Mouse (Mus musculus): Measurements from ENCODE around the gene Ctsw. TPM values are rescaled to one million over a fixed set of nuclear protein-coding genes. Genes with fewer than 3 reads are reported as not detected.

Gene Ctsw
- polyA plus RNA-seq, 1 experiment from 2014 or later, result 1.9 TPM

GRCm38 (mm10) chr19:5486286-5486685 lies 18.0 kb upstream of the Ctsw start:
- WGBS, result 80% methylated on average over 8 of the region's 8 CpGs
- no peak overlapping the region for H3K27ac ChIP-seq

GRCm38 (mm10) chr19:5485821-5486220 lies 17.5 kb upstream of the Ctsw start:
- Histone ChIP-seq H3K9ac (no peak overlapping the region), H3K9me3 (no peaks in the 10 kb centered on the region), H3K27me3 (no peaks in the 10 kb centered on the region), H3K4me1 (peaks cover 14% of the 10 kb centered on the region), H3K4me2 (replicated peaks) (no peak overlapping the region), H3K36me3 (peaks cover 55% of the 10 kb centered on the region), H3K27ac (no peak overlapping the region), H3K4me3 (no peak overlapping the region)
- 91% methylated on average over 7 of the region's 7 CpGs for WGBS
- no peak for ATAC-seq (ENCODE audit: insufficient number of reproducible peaks, insufficient read depth, low FRiP score, low TSS enrichment)

More at GRCm38 (mm10) chr19:5486286-5486685, 18.0 kb upstream of the Ctsw start:
- H3K4me1 ChIP-seq, result peaks cover 14% of the 10 kb centered on the region
- 0 out of 2 replicates have a peak overlapping the region, but pooled peaks have one; percentile 81 for H3K4me2 ChIP-seq (replicated peaks)
- H3K4me3 ChIP-seq, result no peak overlapping the region
- H3K27me3 ChIP-seq, result no peaks in the 10 kb centered on the region
- no peak overlapping the region for H3K9ac ChIP-seq
- no peaks in the 10 kb centered on the region for H3K9me3 ChIP-seq
- no peak for ATAC-seq (ENCODE audit: insufficient number of reproducible peaks, insufficient read depth, low FRiP score, low TSS enrichment)
- peaks cover 50% of the 10 kb centered on the region for H3K36me3 ChIP-seq

DNA sequence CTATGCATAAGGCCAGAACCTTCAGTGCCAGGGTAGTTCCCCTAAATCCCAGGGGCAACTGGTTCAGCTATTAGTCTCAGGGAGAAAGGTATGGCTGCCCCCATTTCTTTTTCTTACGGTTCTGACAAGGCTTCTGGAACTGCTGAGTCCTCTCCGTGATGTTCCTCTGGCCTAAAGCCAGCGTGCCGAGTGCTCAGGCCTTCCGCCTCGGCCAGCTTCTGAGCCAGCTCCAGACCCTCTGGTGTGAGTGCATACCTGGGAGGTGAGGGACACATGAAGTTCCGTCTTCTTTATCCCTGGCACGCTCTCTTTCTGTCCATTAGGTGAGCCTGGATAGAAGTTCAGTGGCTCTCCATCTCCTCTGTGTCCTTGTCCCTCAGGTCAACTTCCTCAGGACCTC lies 17.1 kb upstream of the Ctsw start:
- Histone ChIP-seq H3K9ac (no peak overlapping the region), H3K36me3 (peaks cover 59% of the 10 kb centered on the region), H3K9me3 (no peaks in the 10 kb centered on the region), H3K4me1 (peaks cover 14% of the 10 kb centered on the region), H3K27ac (no peak overlapping the region), H3K4me3 (no peak overlapping the region), H3K4me2 (replicated peaks) (no peak overlapping the region), H3K27me3 (no peaks in the 10 kb centered on the region)
- WGBS, result 93% methylated on average over 8 of the region's 8 CpGs
- no peak for ATAC-seq (ENCODE audit: insufficient number of reproducible peaks, insufficient read depth, low FRiP score, low TSS enrichment)

- no peak for ATAC-seq (ENCODE audit: insufficient number of reproducible peaks, insufficient read depth, low FRiP score, low TSS enrichment)
- no peak overlapping the region for H3K4me2 ChIP-seq (replicated peaks)
- peaks cover 14% of the 10 kb centered on the region for H3K4me1 ChIP-seq
- H3K27me3 ChIP-seq, result no peaks in the 10 kb centered on the region
- no peaks in the 10 kb centered on the region for H3K9me3 ChIP-seq
- no peak overlapping the region for H3K27ac ChIP-seq
- H3K4me3 ChIP-seq, result no peak overlapping the region
- H3K9ac ChIP-seq, result no peak overlapping the region
- H3K36me3 ChIP-seq, result peaks cover 66% of the 10 kb centered on the region
- WGBS, result 94% methylated on average over 5 of the region's 5 CpGs
These were observed 16.2 kb upstream of the Ctsw start for GRCm38 (mm10) chr19:5484496-5484895.

GRCm38 (mm10) chr19:5483386-5484359 lies 15.4 kb upstream of the Ctsw start:
- Histone ChIP-seq H3K4me1 (peaks cover 14% of the 10 kb centered on the region), H3K9me3 (no peaks in the 10 kb centered on the region), H3K4me2 (replicated peaks) (no peak overlapping the region), H3K36me3 (peaks cover 73% of the 10 kb centered on the region), H3K27me3 (no peaks in the 10 kb centered on the region), H3K4me3 (no peak overlapping the region), H3K27ac (no peak overlapping the region), H3K9ac (no peak overlapping the region)
- 92% methylated on average over 19 of the region's 19 CpGs for WGBS
- ATAC-seq (ENCODE audit: insufficient number of reproducible peaks, insufficient read depth, low FRiP score, low TSS enrichment), result no peak

DNA sequence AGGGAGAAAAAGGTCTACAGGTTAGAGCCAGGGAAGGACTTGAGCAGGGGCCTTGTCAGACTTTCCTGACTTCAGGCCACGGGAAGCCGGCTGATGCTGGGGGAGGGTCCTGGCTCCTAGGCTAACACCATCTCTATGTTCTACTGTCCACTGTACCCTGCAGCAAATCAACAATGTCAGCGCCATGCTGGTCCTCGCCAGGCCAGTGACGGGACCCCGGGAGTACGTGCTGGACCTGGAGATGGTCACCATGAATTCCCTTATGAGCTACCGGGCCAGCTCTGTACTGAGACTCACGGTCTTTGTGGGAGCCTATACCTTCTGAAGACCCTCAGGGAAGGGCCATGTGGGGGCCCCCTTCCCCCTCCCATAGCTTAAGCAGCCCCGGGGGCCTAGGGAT lies 13.1 kb upstream of the Ctsw start:
- WGBS, result 90% methylated on average over 10 of the region's 10 CpGs
- no peaks in the 10 kb centered on the region for H3K27me3 ChIP-seq
- peaks cover 87% of the 10 kb centered on the region for H3K36me3 ChIP-seq
- H3K4me1 ChIP-seq, result peaks cover 2% of the 10 kb centered on the region; the same call in 1 of the 2 replicates
- no peak overlapping the region for H3K4me2 ChIP-seq (replicated peaks)
- no peak overlapping the region for H3K9ac ChIP-seq
- H3K4me3 ChIP-seq, result no peak overlapping the region
- ATAC-seq (ENCODE audit: insufficient number of reproducible peaks, insufficient read depth, low FRiP score, low TSS enrichment), result no peak
- no peak overlapping the region for H3K27ac ChIP-seq
- no peaks in the 10 kb centered on the region for H3K9me3 ChIP-seq

DNA sequence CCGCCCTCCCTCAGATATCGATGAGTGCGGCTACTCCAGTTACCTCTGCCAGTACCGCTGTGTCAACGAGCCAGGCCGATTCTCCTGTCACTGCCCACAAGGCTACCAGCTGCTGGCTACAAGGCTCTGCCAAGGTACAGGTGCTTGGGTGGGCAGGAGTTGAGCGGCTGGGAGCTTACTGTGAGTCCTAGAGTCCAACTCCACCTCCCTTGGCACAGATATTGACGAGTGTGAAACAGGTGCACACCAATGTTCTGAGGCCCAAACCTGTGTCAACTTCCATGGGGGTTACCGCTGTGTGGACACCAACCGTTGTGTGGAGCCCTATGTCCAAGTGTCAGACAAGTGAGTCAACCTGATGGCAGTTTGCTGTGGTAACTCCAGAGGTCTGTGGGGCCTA lies 11.7 kb upstream of the Ctsw start:
- H3K27ac ChIP-seq, result no peak overlapping the region; the same call in 1 of the 2 replicates
- ATAC-seq (ENCODE audit: insufficient number of reproducible peaks, insufficient read depth, low FRiP score, low TSS enrichment), result no peak
- H3K36me3 ChIP-seq, result peaks cover 76% of the 10 kb centered on the region
- H3K9ac ChIP-seq, result no peak overlapping the region
- H3K4me2 ChIP-seq (replicated peaks), result no peak overlapping the region
- peaks cover 11% of the 10 kb centered on the region for H3K4me1 ChIP-seq
- H3K4me3 ChIP-seq, result no peak overlapping the region
- H3K9me3 ChIP-seq, result no peaks in the 10 kb centered on the region
- no peaks in the 10 kb centered on the region for H3K27me3 ChIP-seq
- WGBS, result 92% methylated on average over 10 of the region's 10 CpGs

- Histone ChIP-seq H3K4me1 (peaks cover 15% of the 10 kb centered on the region), H3K36me3 (peaks cover 54% of the 10 kb centered on the region), H3K27me3 (no peaks in the 10 kb centered on the region), H3K9ac (no peak overlapping the region), H3K4me3 (no peak overlapping the region), H3K27ac (no peak overlapping the region), H3K9me3 (no peaks in the 10 kb centered on the region), H3K4me2 (replicated peaks) (no peak overlapping the region)
- no peak for ATAC-seq (ENCODE audit: insufficient number of reproducible peaks, insufficient read depth, low FRiP score, low TSS enrichment)
- 92% methylated on average over 18 of the region's 18 CpGs for WGBS
These were observed 9.5 kb upstream of the Ctsw start for GRCm38 (mm10) chr19:5477668-5478300.

GRCm38 (mm10) chr19:5477004-5477667 lies 8.8 kb upstream of the Ctsw start:
- no peak overlapping the region for H3K4me2 ChIP-seq (replicated peaks)
- H3K4me1 ChIP-seq, result peaks cover 15% of the 10 kb centered on the region
- no peak overlapping the region for H3K9ac ChIP-seq
- no peak overlapping the region for H3K27ac ChIP-seq
- H3K9me3 ChIP-seq, result no peaks in the 10 kb centered on the region
- H3K27me3 ChIP-seq, result no peaks in the 10 kb centered on the region
- H3K36me3 ChIP-seq, result peaks cover 47% of the 10 kb centered on the region
- H3K4me3 ChIP-seq, result no peak overlapping the region
- ATAC-seq (ENCODE audit: insufficient number of reproducible peaks, insufficient read depth, low FRiP score, low TSS enrichment), result no peak
- 87% methylated on average over 10 of the region's 10 CpGs for WGBS

GRCm38 (mm10) chr19:5475069-5475714 lies 6.9 kb upstream of the Ctsw start:
- Histone ChIP-seq H3K4me1 (peaks cover 15% of the 10 kb centered on the region), H3K4me3 (peak overlapping the region; percentile 69), H3K27ac (peak overlapping the region; percentile 92), H3K9me3 (no peaks in the 10 kb centered on the region), H3K9ac (peak overlapping the region; percentile 91), H3K36me3 (peaks cover 28% of the 10 kb centered on the region), H3K4me2 (replicated peaks) (peak overlapping the region; percentile 87), H3K27me3 (no peaks in the 10 kb centered on the region)
- whole genome bisulfite sequencing, result 16% methylated on average over 13 of the region's 13 CpGs
- ATAC-seq (ENCODE audit: insufficient number of reproducible peaks, insufficient read depth, low FRiP score, low TSS enrichment), result peak; percentile 17; the same call in 1 of the 2 replicates
